Mouse (Mus musculus) olfactory bulb, adult 2 months (tissue): ENCODE measurements around the gene Grid2. TPM values are rescaled to one million over a fixed set of nuclear protein-coding genes. Genes with fewer than 3 reads are reported as not detected.

Source experiments
- H3K27ac ChIP-seq: fragments of 200-500 bp; 2 replicates; pipeline ENCODE4 v1.5.1; 2012; ENCODE audit warnings: low read depth, low read length; ENCODE audit not compliant: insufficient read depth
- H3K4me1 ChIP-seq: fragments of 200-500 bp; 2 replicates; pipeline ENCODE4 v1.6.1; 2012; ENCODE audit warnings: low read length; ENCODE audit not compliant: control insufficient read depth, insufficient read depth
- H3K4me3 ChIP-seq: fragments of 200-500 bp; 2 replicates; pipeline ENCODE4 v1.5.1; 2012; ENCODE audit warnings: mild to moderate bottlenecking, low read depth, low read length, moderate library complexity; ENCODE audit not compliant: insufficient read depth
- CTCF ChIP-seq: fragments of 200-500 bp; IDR thresholded peaks from 2 replicates; pipeline ENCODE4 v1.5.1; 2012; ENCODE audit warnings: low read depth, mild to moderate bottlenecking, low read length, moderate library complexity; ENCODE audit not compliant: insufficient read depth
- POLR2A ChIP-seq: fragments of 200-500 bp; IDR thresholded peaks from 2 replicates; pipeline ENCODE4 v1.6.1; 2012; ENCODE audit warnings: mild to moderate bottlenecking, low read depth, low read length, moderate library complexity; ENCODE audit not compliant: insufficient read depth
- WGBS: fragments of 180-500 bp; shearing (Covaris S2); methylation state at CpG from one replicate; pipeline ENCODE4 v1.1.7; 2018; 5-methylcytosine and 5-hydroxymethylcytosine counted together
- polyA plus RNA-seq: library from polyadenylated mRNA; stranded (reverse); fragments of >200 nt; gene quantifications from 2 replicates; pipeline ENCODE4 v1.2.4, GENCODE M21; 2012; ENCODE audit warnings: low replicate concordance; ENCODE audit not compliant: missing spikeins, insufficient read depth, insufficient read length

Gene Grid2
- polyA plus RNA-seq, 1 experiment, result not detected

DNA sequence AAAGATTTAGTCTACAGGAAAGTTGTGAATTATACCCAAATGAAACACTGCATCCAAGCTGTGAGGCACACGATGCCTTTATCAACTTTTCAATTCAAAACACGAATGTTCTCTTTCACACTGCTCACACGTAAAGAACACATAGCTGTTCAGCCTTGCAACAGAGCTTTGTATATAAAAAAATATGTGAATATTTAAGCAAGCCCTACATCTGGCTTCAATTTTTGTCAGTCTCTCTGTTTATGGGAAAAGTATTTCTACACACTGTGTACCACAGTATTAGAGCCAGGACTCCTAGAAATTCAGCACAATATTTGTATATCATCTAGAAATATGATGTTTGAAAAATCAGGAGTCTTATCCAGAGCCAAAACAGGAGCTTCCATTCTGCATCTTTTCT is 1195.1 kb downstream of the Grid2 start:
- Histone ChIP-seq H3K4me1 (no peaks in the 10 kb centered on the region), H3K4me3 (no peak overlapping the region), H3K27ac (no peak overlapping the region)
- no peak for TF ChIP-seq POLR2A
- TF ChIP-seq CTCF, result no peak
- 83% methylated on average over 3 of the region's 3 CpGs for WGBS

DNA sequence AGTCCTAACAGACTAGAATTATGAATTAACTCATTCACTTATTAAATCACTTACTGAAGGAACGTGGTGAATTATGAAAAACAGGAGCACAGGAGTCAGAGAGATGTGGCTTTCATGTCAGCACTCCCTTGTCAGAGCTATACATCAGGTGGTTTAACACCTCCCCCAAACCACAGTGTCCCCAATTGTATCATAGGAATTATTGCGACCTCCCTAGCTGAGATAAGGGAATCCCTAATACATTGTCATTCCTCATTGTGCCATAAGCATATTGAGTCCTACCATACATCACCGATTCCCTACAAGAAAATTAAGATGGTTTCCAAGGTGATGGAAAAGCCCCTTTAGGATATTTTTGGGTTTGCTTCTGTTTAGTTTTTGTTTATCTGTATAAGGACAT is 1224.2 kb downstream of the Grid2 start:
- no peak overlapping the region for H3K4me3 ChIP-seq
- 76% methylated on average over 3 of the region's 3 CpGs for WGBS
- TF ChIP-seq CTCF (no peak), POLR2A (no peak)

DNA sequence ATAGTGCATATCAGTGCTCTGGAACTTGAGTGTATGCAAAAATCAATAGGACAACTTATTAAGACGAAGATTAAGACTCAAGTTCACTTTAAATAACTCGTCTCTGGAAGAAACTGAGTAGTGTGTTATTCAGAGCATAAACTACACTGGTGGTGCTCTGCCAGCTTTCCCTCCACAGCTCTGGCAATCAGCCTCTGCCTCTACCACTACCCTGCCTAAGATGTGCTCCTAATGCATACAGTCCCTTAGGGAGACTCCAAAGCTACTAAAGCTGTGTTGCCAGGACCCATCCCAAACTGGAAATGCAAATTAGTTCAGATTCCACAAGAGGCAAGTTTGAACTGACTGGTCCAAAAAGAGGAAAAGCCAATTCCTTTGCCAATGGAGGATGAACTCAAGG is 1224.9 kb downstream of the Grid2 start:
- Histone ChIP-seq H3K27ac (no peak overlapping the region), H3K4me3 (no peak overlapping the region), H3K4me1 (no peaks in the 10 kb centered on the region)
- TF ChIP-seq CTCF, result no peak
- no peak for TF ChIP-seq POLR2A
- 44% methylated on average over 2 of the region's 2 CpGs for WGBS

More for the DNA sequence above, 1224.2 kb downstream of the Grid2 start:
- H3K27ac ChIP-seq, result no peak overlapping the region
- H3K4me1 ChIP-seq, result no peaks in the 10 kb centered on the region

DNA sequence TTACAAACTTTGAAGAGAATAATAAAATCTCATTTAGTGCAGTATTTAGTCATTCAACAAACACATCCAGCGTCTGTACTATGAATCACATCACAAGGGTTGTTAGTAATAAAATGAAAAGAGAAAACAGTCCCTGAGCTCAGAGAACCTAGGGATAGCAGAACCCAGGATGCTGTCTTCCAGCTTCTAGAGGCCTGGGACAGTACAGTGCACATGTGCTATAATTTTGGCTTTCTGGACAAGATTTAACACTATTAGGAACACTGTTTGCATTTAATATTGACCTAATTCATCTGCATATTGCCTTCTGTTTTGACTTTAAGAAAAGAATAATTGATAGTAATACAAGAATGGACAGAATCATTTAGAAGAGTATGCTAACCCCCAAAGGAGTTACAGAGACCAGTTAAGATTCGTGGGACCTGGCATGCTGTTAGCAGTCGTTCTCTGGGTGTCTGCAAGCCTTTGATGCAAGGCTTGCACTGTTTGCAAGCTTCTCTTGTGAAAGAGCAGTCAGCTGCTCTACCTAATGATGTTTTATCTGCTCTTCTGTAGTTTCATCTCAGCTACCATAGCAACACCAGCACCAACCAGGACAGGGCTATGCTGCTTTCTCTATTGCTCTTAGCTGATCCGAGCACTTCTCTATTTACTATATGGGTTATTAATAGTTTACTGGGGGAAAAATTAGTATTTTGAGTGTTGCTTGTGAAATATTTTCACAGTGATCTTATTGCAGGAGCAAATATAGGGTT is 1234.8 kb downstream of the Grid2 start:
- Histone ChIP-seq H3K27ac (no peak overlapping the region), H3K4me3 (no peak overlapping the region), H3K4me1 (no peaks in the 10 kb centered on the region)
- 38% methylated on average over 4 of the region's 4 CpGs for WGBS
- no peak for TF ChIP-seq CTCF
- TF ChIP-seq POLR2A, result no peak

DNA sequence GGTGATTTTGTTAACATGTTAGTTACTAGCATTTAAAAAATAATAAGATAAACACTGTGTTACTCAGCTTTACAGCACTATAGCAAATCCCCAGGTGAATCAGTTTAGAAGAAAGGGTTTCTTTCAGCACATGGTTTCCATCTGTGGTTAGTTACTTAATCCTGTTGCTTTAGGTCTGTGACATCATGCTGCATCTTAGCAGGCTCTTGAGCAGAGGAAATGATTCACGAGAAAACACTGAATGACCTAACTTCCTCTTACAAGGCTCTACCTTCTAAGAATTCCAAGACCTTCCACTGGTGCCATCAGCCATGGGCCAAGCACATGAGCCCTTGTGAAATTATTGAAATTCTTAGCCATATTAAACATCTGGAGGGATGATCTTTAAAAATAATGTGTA is 1248.7 kb downstream of the Grid2 start:
- TF ChIP-seq CTCF (no peak), POLR2A (no peak)
- H3K4me3 ChIP-seq, result no peak overlapping the region
- no peak overlapping the region for H3K27ac ChIP-seq
- no peaks in the 10 kb centered on the region for H3K4me1 ChIP-seq
- 73% methylated on average over 1 of the region's 1 CpGs for WGBS

DNA sequence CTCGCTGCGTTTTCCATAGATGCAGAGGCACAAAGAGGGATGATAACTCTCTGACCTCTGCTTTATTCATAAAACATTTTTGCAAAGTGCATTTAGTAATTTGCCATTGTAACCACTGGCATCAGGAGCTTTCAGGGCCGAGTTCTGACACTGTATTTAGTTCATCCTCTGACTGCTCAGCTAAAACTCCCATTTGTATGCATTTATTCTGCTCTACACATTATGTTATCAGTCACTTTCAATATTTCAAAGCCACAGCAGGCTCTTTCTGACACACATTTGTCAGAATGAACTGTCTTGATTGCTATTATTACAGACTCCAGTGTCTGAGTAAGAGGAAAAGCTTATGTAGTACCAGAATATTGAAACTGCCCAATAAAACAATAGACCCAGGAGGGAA is 1286.5 kb downstream of the Grid2 start:
- TF ChIP-seq CTCF, result no peak
- no peak for TF ChIP-seq POLR2A
- 79% methylated on average over 3 of the region's 3 CpGs for WGBS
- Histone ChIP-seq H3K27ac (no peak overlapping the region), H3K4me1 (no peaks in the 10 kb centered on the region), H3K4me3 (no peak overlapping the region)

DNA sequence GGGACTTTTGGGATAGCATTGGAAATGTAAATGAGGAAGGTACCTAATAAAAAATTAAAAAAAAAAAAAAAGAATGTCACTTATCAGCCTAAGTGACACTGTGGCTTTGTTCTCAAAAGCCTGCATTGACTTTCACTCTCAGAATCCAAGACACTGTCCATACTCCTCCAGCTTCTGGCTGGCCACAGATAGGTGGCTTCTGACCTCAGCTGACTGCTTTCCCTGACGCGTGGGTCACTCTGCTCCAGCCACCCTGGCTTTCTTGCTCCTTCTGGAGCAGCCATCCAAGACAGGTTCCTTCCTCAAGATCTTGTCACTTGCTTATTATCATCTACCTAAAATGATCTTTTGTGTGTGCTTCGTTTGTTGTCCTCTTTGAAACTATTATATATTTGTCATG is 1298.0 kb downstream of the Grid2 start:
- TF ChIP-seq POLR2A, result no peak
- no peak for TF ChIP-seq CTCF
- 90% methylated on average over 3 of the region's 3 CpGs for WGBS
- Histone ChIP-seq H3K4me3 (no peak overlapping the region), H3K27ac (no peak overlapping the region), H3K4me1 (no peaks in the 10 kb centered on the region)

DNA sequence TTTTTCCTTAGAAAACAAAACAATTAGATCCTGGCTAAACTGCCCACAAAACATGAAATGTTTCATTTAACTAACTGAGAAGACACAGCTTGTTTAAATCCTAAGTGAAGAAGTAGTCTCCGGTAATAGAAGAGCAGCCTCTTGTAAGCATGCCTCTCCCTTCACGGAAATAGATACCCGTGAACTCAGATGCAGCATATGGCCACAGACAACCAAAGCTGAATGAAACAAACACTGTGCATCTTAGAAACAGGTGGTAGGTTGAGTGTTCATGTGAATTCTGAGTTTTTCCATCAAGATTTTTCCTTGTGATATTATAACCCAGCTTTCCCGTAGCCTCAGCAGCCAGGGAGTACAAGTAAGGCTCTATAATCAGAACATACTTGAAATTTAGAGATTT is 1299.5 kb downstream of the Grid2 start:
- Histone ChIP-seq H3K4me3 (no peak overlapping the region), H3K4me1 (no peaks in the 10 kb centered on the region), H3K27ac (no peak overlapping the region)
- WGBS, result 82% methylated on average over 4 of the region's 4 CpGs
- TF ChIP-seq CTCF, result no peak

DNA sequence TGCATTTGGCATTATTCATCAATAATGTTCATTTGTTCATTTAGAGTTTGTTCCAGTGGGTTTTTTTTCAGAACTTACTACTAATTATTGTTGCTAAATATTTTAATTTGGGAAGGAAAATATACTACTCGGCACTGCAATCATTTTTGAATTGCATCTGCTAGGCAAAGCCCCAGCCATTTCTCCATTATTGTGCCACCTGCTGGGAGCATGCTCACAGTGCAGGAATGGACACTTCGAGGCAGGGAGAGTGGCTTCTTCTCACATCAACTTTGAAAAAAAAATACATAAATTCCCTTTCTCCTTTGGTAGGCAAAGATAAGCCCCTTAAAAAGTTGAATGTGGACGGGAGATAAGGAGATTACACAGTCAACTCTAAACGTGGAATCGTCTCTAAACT is 1312.9 kb downstream of the Grid2 start:
- H3K4me3 ChIP-seq, result no peak overlapping the region
- no peaks in the 10 kb centered on the region for H3K4me1 ChIP-seq
- no peak overlapping the region for H3K27ac ChIP-seq
- no peak for TF ChIP-seq CTCF
- TF ChIP-seq POLR2A, result no peak
- WGBS, result 58% methylated on average over 5 of the region's 5 CpGs

DNA sequence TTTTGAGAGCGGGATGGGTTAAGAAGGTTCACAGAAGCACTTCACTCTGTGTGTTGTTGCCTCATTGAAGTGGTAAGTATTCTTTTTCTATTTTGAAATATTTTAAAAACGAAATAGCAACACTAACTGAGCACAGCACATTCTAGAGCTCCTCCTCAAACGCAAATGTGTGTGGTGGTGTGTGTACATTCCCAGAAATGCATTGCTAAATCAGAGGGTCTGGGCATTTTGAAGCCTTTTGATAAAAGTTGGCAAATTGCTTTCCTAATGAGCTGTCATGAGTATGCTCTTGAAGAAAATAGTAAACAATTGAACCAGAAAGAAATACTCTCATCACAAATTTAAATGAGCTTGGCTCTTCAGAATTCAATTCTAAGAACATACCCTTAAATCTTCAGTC is 1325.7 kb downstream of the Grid2 start:
- Histone ChIP-seq H3K4me1 (no peaks in the 10 kb centered on the region), H3K4me3 (no peak overlapping the region), H3K27ac (no peak overlapping the region)
- 52% methylated on average over 3 of the region's 3 CpGs for WGBS
- TF ChIP-seq CTCF (no peak), POLR2A (no peak)
